Mouse (Mus musculus) intestine, embryonic 14.5 days (tissue): ENCODE measurements at regions not wholly inside any gene's neighbourhood (a gene's known extent, or its start where the extent isn't known, plus 50 kb on each side); places are given as distances from the start of the nearest gene placed in this dataset.
"Not testable (repeated sequence)": the region's sequence is repeated elsewhere in the genome, so short reads cannot be mapped to it uniquely, and the experiment has no call there.

Source experiments
- ATAC-seq: fragments of 200-750 bp; cut with Nextera tagmentation; replicated peaks from 2 replicates; pipeline ENCODE4 v1.8.0; 2017; ENCODE audit warnings: low read depth, moderate number of reproducible peaks, moderate TSS enrichment, moderate library complexity; ENCODE audit not compliant: low FRiP score, low TSS enrichment
- DNase-seq: peaks from one replicate; pipeline ENCODE4 v3.0.0-alpha.2; 2018; ENCODE audit warnings: low spot score
- H3K27ac ChIP-seq: fragments of 300-500 bp; sonication (generic); 2 replicates; pipeline ENCODE4 v1.5.1; 2014; ENCODE audit warnings: low read depth, mild to moderate bottlenecking, control low read depth
- H3K27me3 ChIP-seq: fragments of 300-500 bp; sonication (generic); replicated peaks from 2 replicates; pipeline ENCODE4 v1.6.1; 2014; ENCODE audit warnings: low read length, control low read depth; ENCODE audit not compliant: control insufficient read depth, insufficient read depth
- H3K36me3 ChIP-seq: fragments of 300-500 bp; sonication (generic); 2 replicates; pipeline ENCODE4 v1.6.1; 2014; ENCODE audit warnings: low read length, control low read depth; ENCODE audit not compliant: control insufficient read depth, insufficient read depth
- H3K4me1 ChIP-seq: fragments of 300-500 bp; sonication (generic); replicated peaks from 2 replicates; pipeline ENCODE4 v1.6.1; 2014; ENCODE audit warnings: low read length, control low read depth, mixed read lengths; ENCODE audit not compliant: control insufficient read depth, insufficient read depth
- H3K4me2 ChIP-seq: fragments of 300-500 bp; sonication (generic); 2 replicates; pipeline ENCODE4 v1.6.1; 2014; ENCODE audit warnings: low read length
- H3K4me3 ChIP-seq: fragments of 300-500 bp; sonication (generic); 2 replicates; pipeline ENCODE4 v1.5.1; 2014; ENCODE audit warnings: low read depth, low read length, control low read depth, mixed read lengths
- H3K9ac ChIP-seq: fragments of 300-500 bp; sonication (generic); 2 replicates; pipeline ENCODE4 v1.6.1; 2014; ENCODE audit warnings: mild to moderate bottlenecking, low read length
- H3K9me3 ChIP-seq: fragments of 300-500 bp; sonication (generic); 2 replicates; pipeline ENCODE4 v1.6.1; 2016; ENCODE audit warnings: low read length, control low read depth; ENCODE audit not compliant: control insufficient read depth
- WGBS: fragments of 180-500 bp; shearing (Covaris S2); extraction: QIAGEN DNeasy Blood & Tissue Kit; methylation state at CpG from one replicate; pipeline ENCODE4 v1.1.7; 2014; 5-methylcytosine and 5-hydroxymethylcytosine counted together

DNA sequence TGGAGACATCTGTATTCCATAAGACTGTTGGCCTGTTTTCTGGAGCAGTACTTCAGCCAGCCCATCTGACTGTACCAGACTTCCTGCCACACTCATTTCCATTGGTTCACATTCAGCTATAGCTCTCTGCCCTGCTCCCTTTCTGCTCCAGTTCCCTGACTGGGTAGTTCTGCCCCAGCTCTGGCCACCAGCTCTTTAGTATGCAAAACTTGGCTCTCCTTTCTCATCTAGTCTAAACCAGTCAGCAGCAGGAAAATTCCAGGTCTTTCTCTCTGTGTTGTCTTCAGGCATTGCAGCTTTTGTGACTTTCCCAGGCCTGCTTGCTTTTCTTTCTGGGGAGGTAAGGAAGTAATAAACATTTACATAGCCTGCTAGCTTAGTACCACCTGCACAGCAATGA lies 363.5 kb upstream of the Agtr1b start:
- Histone ChIP-seq H3K27ac (no peak overlapping the region), H3K4me3 (no peak overlapping the region), H3K9ac (no peak overlapping the region), H3K9me3 (no peaks in the 10 kb centered on the region), H3K27me3 (no peaks in the 10 kb centered on the region), H3K4me1 (no peaks in the 10 kb centered on the region), H3K36me3 (no peaks in the 10 kb centered on the region), H3K4me2 (no peak overlapping the region)
- DNase-seq (no peak), ATAC-seq (no peak)

GRCm38 (mm10) chr3:20729776-20730175 lies 362.8 kb upstream of the Agtr1b start:
- not testable (repeated sequence) for H3K27ac ChIP-seq, DNase-seq, H3K36me3 ChIP-seq, H3K9ac ChIP-seq, ATAC-seq, H3K9me3 ChIP-seq, H3K27me3 ChIP-seq, H3K4me3 ChIP-seq, H3K4me2 ChIP-seq, H3K4me1 ChIP-seq

- no peak for DNase-seq
- H3K4me1 ChIP-seq: no peaks in the 10 kb centered on the region
- H3K36me3 ChIP-seq: no peaks in the 10 kb centered on the region
- WGBS: 19% methylated on average over 1 of the region's 1 CpGs
- no peak overlapping the region for H3K4me3 ChIP-seq
- no peaks in the 10 kb centered on the region for H3K27me3 ChIP-seq
- H3K9ac ChIP-seq: no peak overlapping the region
- H3K4me2 ChIP-seq: no peak overlapping the region
- ATAC-seq: no peak
- no peak overlapping the region for H3K27ac ChIP-seq
- H3K9me3 ChIP-seq: no peaks in the 10 kb centered on the region
Measured at GRCm38 (mm10) chr3:20714671-20715070, 347.7 kb upstream of the Agtr1b start.

DNA sequence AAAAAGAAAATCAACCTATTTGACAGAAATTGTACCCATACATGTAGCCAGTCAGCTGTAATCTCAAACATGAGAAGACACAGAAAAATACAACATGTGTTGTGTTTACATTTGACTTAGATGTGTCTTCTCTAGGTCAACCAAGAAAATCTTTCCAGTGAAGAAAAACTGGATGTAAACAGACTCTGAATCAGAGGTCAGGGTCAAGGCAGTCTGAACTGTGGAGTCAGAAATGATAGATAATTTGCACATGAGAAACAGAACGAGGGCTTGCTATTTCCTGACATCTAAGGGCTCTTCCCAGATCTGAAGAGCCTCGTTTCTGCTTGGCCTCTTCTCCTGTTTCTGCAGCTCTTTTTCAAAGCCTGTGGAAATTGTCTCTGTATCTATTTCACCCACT lies 342.7 kb upstream of the Agtr1b start:
- Histone ChIP-seq H3K9me3 (no peaks in the 10 kb centered on the region), H3K4me1 (no peaks in the 10 kb centered on the region), H3K27ac (no peak overlapping the region), H3K36me3 (no peaks in the 10 kb centered on the region), H3K4me2 (no peak overlapping the region), H3K4me3 (no peak overlapping the region), H3K9ac (no peak overlapping the region), H3K27me3 (no peaks in the 10 kb centered on the region)
- no peak for ATAC-seq
- WGBS: 5% methylated on average over 2 of the region's 2 CpGs
- DNase-seq: no peak

DNA sequence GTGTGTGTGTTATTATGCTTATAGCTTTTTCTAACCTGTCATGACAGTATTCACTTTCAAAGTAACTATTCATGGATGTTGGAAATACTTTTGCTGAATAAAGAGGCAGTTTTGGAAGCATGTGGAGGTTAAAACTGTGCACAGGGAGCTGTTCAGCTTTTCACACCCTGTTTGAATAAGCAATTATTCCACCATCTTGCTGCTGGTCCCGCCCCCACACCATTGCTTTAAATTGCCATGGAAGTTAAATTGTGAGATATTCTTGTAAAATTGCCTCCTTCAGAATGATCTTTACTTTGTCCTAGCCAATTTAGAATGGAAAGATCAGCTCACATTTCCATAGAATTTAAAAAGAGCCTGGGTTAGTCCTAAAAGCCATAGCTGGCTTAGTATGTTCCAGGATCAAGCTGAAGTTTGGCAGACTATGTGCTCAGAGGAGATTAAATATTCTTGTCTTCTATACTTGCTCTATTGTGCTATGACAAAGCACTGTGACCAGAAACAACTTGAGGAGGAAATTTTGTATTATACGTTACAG lies 328.4 kb upstream of the Agtr1b start:
- no peak for ATAC-seq

DNA sequence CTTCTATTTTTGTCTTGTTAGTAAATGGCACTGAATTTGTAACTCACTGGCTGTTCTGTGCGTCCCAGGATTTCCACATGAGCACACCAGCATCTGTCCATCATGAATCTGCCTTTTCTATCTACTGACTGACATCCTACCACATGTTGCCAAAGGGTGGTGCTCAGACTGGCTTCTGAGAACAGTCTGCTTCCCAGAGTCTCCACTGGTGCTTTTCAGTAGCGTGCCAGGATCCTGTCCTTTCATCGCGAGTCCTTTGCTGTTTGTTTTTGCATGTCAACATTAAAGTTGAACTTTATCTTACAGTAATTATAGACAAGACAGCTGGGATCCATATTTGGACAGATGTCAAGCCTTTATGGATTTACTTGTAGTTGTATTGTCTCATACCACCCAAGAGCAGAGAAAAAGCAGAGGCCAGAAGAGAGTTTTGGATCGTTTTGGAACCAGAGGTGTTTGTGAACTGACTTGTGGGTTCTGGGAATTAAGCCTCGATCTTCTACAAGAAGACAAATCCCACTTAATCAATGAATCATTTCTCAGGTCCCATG lies 314.0 kb upstream of the Agtr1b start:
- Histone ChIP-seq H3K4me3 (no peak overlapping the region), H3K9ac (no peak overlapping the region), H3K27me3 (no peaks in the 10 kb centered on the region), H3K9me3 (no peaks in the 10 kb centered on the region), H3K4me2 (no peak overlapping the region), H3K36me3 (no peaks in the 10 kb centered on the region), H3K27ac (no peak overlapping the region), H3K4me1 (no peaks in the 10 kb centered on the region)
- 82% methylated on average over 6 of the region's 6 CpGs for WGBS
- no peak for DNase-seq
- no peak for ATAC-seq

More for the DNA sequence above, 328.4 kb upstream of the Agtr1b start:
- Histone ChIP-seq H3K27ac (no peak overlapping the region), H3K36me3 (no peaks in the 10 kb centered on the region), H3K4me1 (no peaks in the 10 kb centered on the region), H3K4me3 (no peak overlapping the region), H3K27me3 (no peaks in the 10 kb centered on the region), H3K4me2 (no peak overlapping the region), H3K9me3 (no peaks in the 10 kb centered on the region), H3K9ac (no peak overlapping the region)
- 91% methylated on average over 2 of the region's 2 CpGs for WGBS
- DNase-seq: no peak

- ATAC-seq (0 out of 2 replicates have a peak, but pooled peaks have one; percentile 43), DNase-seq (peak; percentile 53)
- no peak overlapping the region for H3K27ac ChIP-seq
- H3K4me2 ChIP-seq: no peak overlapping the region
- H3K36me3 ChIP-seq: no peaks in the 10 kb centered on the region
- no peaks in the 10 kb centered on the region for H3K9me3 ChIP-seq
- no peaks in the 10 kb centered on the region for H3K27me3 ChIP-seq
- no peak overlapping the region for H3K4me3 ChIP-seq
- 20% methylated on average over 1 of the region's 1 CpGs for WGBS
- H3K4me1 ChIP-seq: no peaks in the 10 kb centered on the region
- no peak overlapping the region for H3K9ac ChIP-seq
Measured at GRCm38 (mm10) chr3:20661883-20662282, 294.9 kb upstream of the Agtr1b start.

DNA sequence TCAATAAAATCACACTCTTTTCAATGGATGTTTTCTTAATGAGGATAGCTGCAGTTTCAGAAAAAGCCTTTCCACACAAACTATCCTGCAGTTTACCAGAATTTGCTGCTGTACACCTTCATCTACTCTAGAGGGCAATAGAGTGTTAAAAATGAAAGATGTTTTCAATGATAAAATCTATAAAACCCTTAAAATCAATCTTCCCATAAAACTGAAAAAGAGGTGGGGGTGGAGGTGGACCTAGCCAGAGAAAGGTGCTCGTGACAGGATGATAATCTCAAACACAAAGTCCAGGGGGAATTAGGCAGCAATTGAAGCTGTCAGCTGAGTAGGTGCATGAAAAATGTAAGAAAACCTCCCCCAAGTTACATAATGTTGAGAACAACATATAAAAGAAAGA lies 288.4 kb upstream of the Agtr1b start:
- Histone ChIP-seq H3K9ac (no peak overlapping the region), H3K27ac (no peak overlapping the region), H3K9me3 (no peaks in the 10 kb centered on the region), H3K4me1 (no peaks in the 10 kb centered on the region), H3K27me3 (no peaks in the 10 kb centered on the region), H3K36me3 (no peaks in the 10 kb centered on the region), H3K4me2 (no peak overlapping the region), H3K4me3 (no peak overlapping the region)
- DNase-seq (peak; percentile 61), ATAC-seq (no peak)
- WGBS: 6% methylated on average over 1 of the region's 1 CpGs
